Mouse (Mus musculus): ENCODE results near the gene Tfap2e.

DNA sequence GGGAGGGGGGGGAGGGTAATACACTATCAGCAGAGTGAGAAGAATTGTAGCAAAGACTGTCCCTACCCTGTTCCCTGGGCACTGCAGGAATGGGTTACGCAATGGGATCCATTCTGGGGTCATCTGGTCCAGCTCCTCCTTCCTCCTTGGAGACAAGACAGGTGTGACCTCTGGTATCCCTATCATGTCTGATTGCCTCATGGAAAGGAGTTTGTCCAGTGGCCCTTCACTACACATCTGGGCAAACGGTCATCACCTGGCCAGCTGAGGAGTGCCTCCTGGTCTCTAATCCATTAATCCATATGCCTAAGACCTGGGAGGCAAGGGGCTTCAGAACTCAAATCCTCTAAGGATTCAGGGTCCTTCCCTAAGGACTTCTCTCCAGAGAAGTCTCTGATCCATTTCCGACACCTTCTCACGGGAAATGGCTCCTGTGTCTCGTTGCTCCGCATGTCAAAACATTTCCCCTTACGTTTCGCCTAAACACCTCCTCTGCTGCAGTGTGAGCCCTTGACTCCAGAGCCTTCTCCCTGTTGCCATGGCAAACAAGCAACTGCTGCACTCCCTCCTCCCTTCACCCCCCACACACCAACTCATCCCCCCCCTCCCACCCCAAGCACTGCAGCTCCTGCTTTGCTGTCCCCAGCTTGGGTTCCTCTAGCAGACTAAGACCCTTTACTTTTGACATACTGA lies 15.0 kb upstream of the Tfap2e start:
- TF ChIP-seq CTCF (IDR thresholded peaks at IDR 0.05; ENCODE audit: extremely low read depth, insufficient read length, insufficient replicate concordance, low read depth, low read length) (no peak), POLR2A (IDR thresholded peaks at IDR 0.05; ENCODE audit: low read depth, low read length) (no peak)

Data from small intestine, adult 2 months (tissue).